ENCODE assay signal across 22 mouse cellular contexts in genomic region chr10:120387105-120387504, GRCm38 (mm10).
"Had no signal": no experiment of that assay in that cellular context is flagged by ENCODE, and none has a peak within 500 bp of the region (broad histone marks: within the 10 kb centered on the region; RNA-seq: fewer than 3 reads in every experiment).

No protein-coding gene starts in this region.

- H3K9ac ChIP-seq: kidney, embryonic 15.5 days; limb, embryonic 13.5 days; liver, embryonic 12.5 days; liver, embryonic 15.5 days; lung, embryonic 15.5 days; midbrain, embryonic 13.5 days; neural tube, embryonic 13.5 days had no signal

- H3K27me3 ChIP-seq: kidney, embryonic 15.5 days; limb, embryonic 13.5 days; liver, embryonic 12.5 days; liver, embryonic 15.5 days; lung, embryonic 15.5 days; megakaryocyte, embryonic 14.5 days had no signal

- H3K36me3 ChIP-seq: limb, embryonic 13.5 days; liver, embryonic 15.5 days; lung, embryonic 15.5 days; midbrain, embryonic 13.5 days; neural tube, embryonic 13.5 days had no signal

- DNase-seq: kidney, postnatal 10 days; kidney, postnatal 36 days; layer of hippocampus, postnatal 36 days; liver; lung, adult 18-20 months; lung, postnatal 10 days; lung, postnatal 36 days; retina, postnatal 1 day; thymus, adult 18-20 months; thymus, postnatal 36 days had no signal

- H3K4me3 ChIP-seq: kidney, embryonic 15.5 days; left cerebral cortex, adult 2 months; limb, embryonic 13.5 days; liver, embryonic 12.5 days; liver, embryonic 15.5 days; lung, embryonic 15.5 days; megakaryocyte, embryonic 14.5 days; midbrain, embryonic 10.5 days; midbrain, embryonic 13.5 days; myocyte; neural tube, embryonic 13.5 days had no signal

- H3K27ac ChIP-seq: left cerebral cortex, adult 2 months; liver, embryonic 12.5 days; liver, embryonic 15.5 days; lung, embryonic 15.5 days; midbrain, embryonic 10.5 days; midbrain, embryonic 13.5 days; neural tube, embryonic 13.5 days had no signal

- H3K4me2 ChIP-seq: kidney, embryonic 15.5 days; limb, embryonic 13.5 days; liver, embryonic 12.5 days; liver, embryonic 15.5 days; lung, embryonic 15.5 days; midbrain, embryonic 13.5 days; neural tube, embryonic 13.5 days had no signal

- H3K9me3 ChIP-seq: kidney, embryonic 15.5 days; limb, embryonic 13.5 days; liver, embryonic 12.5 days; liver, embryonic 15.5 days; lung, embryonic 15.5 days; megakaryocyte, embryonic 14.5 days; midbrain, embryonic 10.5 days; midbrain, embryonic 13.5 days; neural tube, embryonic 13.5 days had no signal

- ATAC-seq: liver, embryonic 12.5 days; midbrain, embryonic 13.5 days; midbrain, embryonic 16.5 days had no signal
